Mouse (Mus musculus): Measurements from ENCODE around the gene Dgkq.

- no peak for TF ChIP-seq POLR2A (IDR thresholded peaks at IDR 0.05; ENCODE audit: control insufficient read depth in 1 of 2, insufficient read depth in 1 of 2, low read depth in 1 of 2, low read length in 2 of 2, poor library complexity in 1 of 2)
- TF ChIP-seq EP300 (IDR thresholded peaks at IDR 0.05; ENCODE audit: low read depth in 1 of 2, low read length in 2 of 2) = no peak
- no peak for TF ChIP-seq CHD1 (IDR thresholded peaks at IDR 0.05; ENCODE audit: low read depth, low read length)
- TF ChIP-seq NELFE (IDR thresholded peaks at IDR 0.05; ENCODE audit: low read depth, low read length) = no peak
- no peak for TF ChIP-seq USF2 (IDR thresholded peaks at IDR 0.05; ENCODE audit: borderline replicate concordance in 1 of 2, insufficient read depth in 1 of 2, low read depth in 1 of 2, low read length in 2 of 2)
- TF ChIP-seq CTCF (IDR thresholded peaks at IDR 0.05 in 2 of 3, conservative IDR thresholded peaks at IDR 0.05 in 1 of 3; ENCODE audit: control insufficient read depth in 1 of 3, insufficient read depth in 1 of 3, low read depth in 2 of 3, low read length in 3 of 3, poor library complexity in 1 of 3, severe bottlenecking in 1 of 3) = no peak
- no peak for TF ChIP-seq MAFK (IDR thresholded peaks at IDR 0.05; ENCODE audit: borderline replicate concordance, low read depth, low read length)
- no peak for TF ChIP-seq GATA1 (IDR thresholded peaks at IDR 0.05; ENCODE audit: low read depth, low read length)
- TF ChIP-seq MAX (IDR thresholded peaks at IDR 0.05; ENCODE audit: low read length) = no peak
These were observed 34.5 kb upstream of the Dgkq start for GRCm38 (mm10) chr5:108703754-108704626.

Data from MEL (cell line).